Mouse (Mus musculus) MEL (cell line): ENCODE results near the gene Rcor1. TPM values are rescaled to one million over a fixed set of nuclear protein-coding genes. Genes with fewer than 3 reads are reported as not detected.

ENCODE experiments used
- DNase-seq: peaks from one replicate; pipeline ENCODE4 v3.0.0; 2011; ENCODE audit warnings: low read depth, low spot score
- H3K27ac ChIP-seq: 2 replicates; pipeline ENCODE4 v1.5.1; 2012; ENCODE audit warnings: low read depth, mild to moderate bottlenecking, control low read depth, low read length, moderate library complexity; ENCODE audit not compliant: control insufficient read depth
- H3K27me3 ChIP-seq, 2 experiments: fragments of 150-350 bp in 1 of 2; sonication (generic) in 1 of 2; 2 replicates each; pipeline ENCODE4 v1.6.1; 2012; ENCODE audit warnings: low read length in 2 of 2, mild to moderate bottlenecking in 2 of 2, improper control_type of control experiment in 1 of 2, moderate library complexity in 1 of 2; ENCODE audit not compliant: insufficient read depth in 2 of 2, control insufficient read depth in 1 of 2
- H3K36me3 ChIP-seq, 2 experiments: 2 replicates each; pipeline ENCODE4 v1.6.1; 2012 to 2014; ENCODE audit warnings: low read length in 2 of 2, improper control_type of control experiment in 1 of 2, inconsistent platforms in 1 of 2, mild to moderate bottlenecking in 1 of 2; ENCODE audit not compliant: insufficient read depth in 2 of 2, control insufficient read depth in 1 of 2
- H3K4me1 ChIP-seq, 2 experiments: fragments of 150-350 bp in 1 of 2; sonication (generic) in 1 of 2; 2 replicates each; pipeline ENCODE4 v1.6.1; 2012; ENCODE audit warnings: low read length in 2 of 2, improper control_type of control experiment in 1 of 2, mild to moderate bottlenecking in 1 of 2; ENCODE audit not compliant: insufficient read depth in 2 of 2, control insufficient read depth in 1 of 2
- H3K4me3 ChIP-seq, 2 experiments: fragments of 150-350 bp in 1 of 2; sonication (generic) in 1 of 2; 2 replicates each; pipeline ENCODE4 v1.5.1; 2012; ENCODE audit warnings: low read depth in 2 of 2, low read length in 2 of 2, mild to moderate bottlenecking in 2 of 2, moderate library complexity in 2 of 2, control low read depth in 1 of 2, improper control_type of control experiment in 1 of 2; ENCODE audit not compliant: control insufficient read depth in 1 of 2, insufficient read depth in 1 of 2
- H3K79me2 ChIP-seq: 2 replicates; pipeline ENCODE4 v1.6.1; 2012; ENCODE audit warnings: mild to moderate bottlenecking, low read length, moderate library complexity; ENCODE audit not compliant: control insufficient read depth, poor library complexity, insufficient read depth
- H3K9ac ChIP-seq: 2 replicates; pipeline ENCODE4 v1.6.1; 2012; ENCODE audit warnings: low read depth, mild to moderate bottlenecking, control low read depth, low read length, moderate library complexity; ENCODE audit not compliant: control insufficient read depth, poor library complexity, severe bottlenecking
- H3K9me3 ChIP-seq: fragments of 150-350 bp; sonication (generic); replicated peaks from 2 replicates; pipeline ENCODE4 v1.6.1; 2012; ENCODE audit warnings: mild to moderate bottlenecking, low read length, improper control_type of control experiment, moderate library complexity; ENCODE audit not compliant: insufficient read depth
- CHD1 ChIP-seq: IDR thresholded peaks from 2 replicates; pipeline ENCODE4 v1.6.1; 2012; ENCODE audit warnings: low read depth, mild to moderate bottlenecking, inconsistent platforms, low read length, improper control_type of control experiment
- CHD2 ChIP-seq: IDR thresholded peaks from 2 replicates; pipeline ENCODE4 v1.6.1; 2011; ENCODE audit warnings: low read length, improper control_type of control experiment
- CTCF ChIP-seq, 3 experiments: IDR thresholded peaks in 2 of 3; conservative IDR thresholded peaks in 1 of 3; 2 replicates each; pipeline ENCODE4 v1.5.1; 2011 to 2012; ENCODE audit warnings: low read length in 3 of 3, low read depth in 2 of 3, mild to moderate bottlenecking in 2 of 3, improper control_type of control experiment in 1 of 3, inconsistent platforms in 1 of 3, mixed read lengths in 1 of 3, moderate library complexity in 1 of 3; ENCODE audit not compliant: control insufficient read depth in 1 of 3, insufficient read depth in 1 of 3, poor library complexity in 1 of 3, severe bottlenecking in 1 of 3
- E2F4 ChIP-seq: IDR thresholded peaks from 2 replicates; pipeline ENCODE4 v1.6.1; 2011; ENCODE audit warnings: low read depth, low read length, improper control_type of control experiment, borderline replicate concordance
- ELF1 ChIP-seq: IDR thresholded peaks from 2 replicates; pipeline ENCODE4 v1.6.1; 2014; ENCODE audit warnings: low read depth, mild to moderate bottlenecking, inconsistent platforms, low read length, improper control_type of control experiment, moderate library complexity
- ETS1 ChIP-seq: IDR thresholded peaks from 2 replicates; pipeline ENCODE4 v1.6.1; 2012; ENCODE audit warnings: low read depth, mild to moderate bottlenecking, inconsistent platforms, low read length, improper control_type of control experiment, moderate library complexity
- KAT2A ChIP-seq: conservative IDR thresholded peaks from 2 replicates; pipeline ENCODE4 v1.6.1; 2012; ENCODE audit warnings: low read depth, low read length, improper control_type of control experiment, inconsistent platforms
- MAFK ChIP-seq: IDR thresholded peaks from 2 replicates; pipeline ENCODE4 v1.6.1; 2011; ENCODE audit warnings: low read depth, mild to moderate bottlenecking, low read length, improper control_type of control experiment, borderline replicate concordance
- MEF2A ChIP-seq: IDR thresholded peaks from 2 replicates; pipeline ENCODE4 v1.6.1; 2014; ENCODE audit warnings: low read depth, mild to moderate bottlenecking, inconsistent platforms, low read length, improper control_type of control experiment; ENCODE audit not compliant: poor library complexity, insufficient replicate concordance, severe bottlenecking; ENCODE audit errors: extremely low read depth
- MYC ChIP-seq: IDR thresholded peaks from 2 replicates; pipeline ENCODE4 v1.6.1; 2011; ENCODE audit warnings: low read depth, mild to moderate bottlenecking, low read length, improper control_type of control experiment, moderate library complexity
- NELFE ChIP-seq: IDR thresholded peaks from 2 replicates; pipeline ENCODE4 v1.6.1; 2011; ENCODE audit warnings: low read depth, low read length, improper control_type of control experiment
- POLR2A ChIP-seq, 2 experiments: IDR thresholded peaks; 2 replicates each; pipeline ENCODE4 v1.6.1; 2011 to 2012; ENCODE audit warnings: low read length in 2 of 2, mild to moderate bottlenecking in 2 of 2, control low read depth in 1 of 2, improper control_type of control experiment in 1 of 2, low read depth in 1 of 2, moderate library complexity in 1 of 2; ENCODE audit not compliant: control insufficient read depth in 1 of 2, insufficient read depth in 1 of 2, poor library complexity in 1 of 2
- POLR2AphosphoS2 ChIP-seq: IDR thresholded peaks from 2 replicates; pipeline ENCODE4 v1.6.1; 2011; ENCODE audit warnings: low read length, improper control_type of control experiment
- RCOR1 ChIP-seq: IDR thresholded peaks from 2 replicates; pipeline ENCODE4 v1.6.1; 2012; ENCODE audit warnings: low read depth, mild to moderate bottlenecking, inconsistent platforms, low read length, improper control_type of control experiment
- SIN3A ChIP-seq: IDR thresholded peaks from 2 replicates; pipeline ENCODE4 v1.6.1; 2012; ENCODE audit warnings: low read length, improper control_type of control experiment, inconsistent platforms
- ZC3H11A ChIP-seq: IDR thresholded peaks from 2 replicates; pipeline ENCODE4 v1.6.1; 2012; ENCODE audit warnings: low read depth, mild to moderate bottlenecking, inconsistent platforms, low read length, improper control_type of control experiment
- polyA plus RNA-seq, 2 experiments: library from polyadenylated mRNA; stranded (reverse) in 1 of 2; unstranded in 1 of 2; fragments of >175 nt in 1 of 2; fragments of >200 nt in 1 of 2; gene quantifications; 2 replicates each; pipeline versions ENCODE4 v1.2.1 to v1.2.4; 2012; ENCODE audit warnings: low replicate concordance in 2 of 2, low read depth in 1 of 2; ENCODE audit not compliant: insufficient read length in 2 of 2, insufficient read depth in 1 of 2, missing spikeins in 1 of 2
- total RNA-seq: library from RNA; depleted of rRNA; stranded (reverse); fragments of 300-350 nt; gene quantifications from 2 replicates; pipeline ENCODE4 v1.2.3, GENCODE M21; 2012

Gene Rcor1
- total and polyA plus RNA-seq, 3 experiments: 23.1 to 44.3 (median 37.1) TPM

- Histone ChIP-seq H3K27ac (no peak overlapping the region), H3K4me1 (peaks cover 2 to 11% of the 10 kb centered on the region in 2 experiments; a peak in 2 of 4 replicates), H3K9ac (no peak overlapping the region), H3K79me2 (no peaks in the 10 kb centered on the region; the same call in 1 of the 2 replicates), H3K4me3 (no peak overlapping the region), H3K9me3 (no peaks in the 10 kb centered on the region), H3K27me3 (no peaks in the 10 kb centered on the region; a peak in 1 of 4 replicates), H3K36me3 (peaks cover 0 to 5% of the 10 kb centered on the region in 2 experiments; a peak in 1 of 4 replicates)
- DNase-seq: no peak
- no peak for TF ChIP-seq MEF2A
- TF ChIP-seq MAFK: no peak
- no peak for TF ChIP-seq CTCF (IDR thresholded peaks at IDR 0.05 in 2 of 3, conservative IDR thresholded peaks at IDR 0.05 in 1 of 3; ENCODE audit: control insufficient read depth in 1 of 3, insufficient read depth in 1 of 3, low read depth in 2 of 3, low read length in 3 of 3, poor library complexity in 1 of 3, severe bottlenecking in 1 of 3)
- TF ChIP-seq KAT2A: no peak
- TF ChIP-seq CHD1: no peak
- TF ChIP-seq POLR2AphosphoS2: no peak
- TF ChIP-seq POLR2A (IDR thresholded peaks at IDR 0.05; ENCODE audit: control insufficient read depth in 1 of 2, insufficient read depth in 1 of 2, low read depth in 1 of 2, low read length in 2 of 2, poor library complexity in 1 of 2): no peak
- TF ChIP-seq E2F4: no peak
- no peak for TF ChIP-seq RCOR1
- no peak for TF ChIP-seq ZC3H11A
- no peak for TF ChIP-seq SIN3A
Observed at GRCm38 (mm10) chr12:111154641-111155040, 115.5 kb downstream of the Rcor1 start.

- Histone ChIP-seq H3K9ac (no peak overlapping the region), H3K27me3 (no peaks in the 10 kb centered on the region; a peak in 1 of 4 replicates), H3K4me3 (no peak overlapping the region), H3K27ac (no peak overlapping the region), H3K36me3 (peaks cover 0 to 5% of the 10 kb centered on the region in 2 experiments; a peak in 1 of 4 replicates), H3K4me1 (peaks cover 2 to 16% of the 10 kb centered on the region in 2 experiments; a peak in 3 of 4 replicates), H3K79me2 (peaks cover 3% of the 10 kb centered on the region; the same call in 1 of the 2 replicates), H3K9me3 (no peaks in the 10 kb centered on the region)
- no peak for TF ChIP-seq CTCF (IDR thresholded peaks at IDR 0.05 in 2 of 3, conservative IDR thresholded peaks at IDR 0.05 in 1 of 3; ENCODE audit: control insufficient read depth in 1 of 3, insufficient read depth in 1 of 3, low read depth in 2 of 3, low read length in 3 of 3, poor library complexity in 1 of 3, severe bottlenecking in 1 of 3)
- TF ChIP-seq POLR2A (IDR thresholded peaks at IDR 0.05; ENCODE audit: control insufficient read depth in 1 of 2, insufficient read depth in 1 of 2, low read depth in 1 of 2, low read length in 2 of 2, poor library complexity in 1 of 2): no peak
- no peak for TF ChIP-seq MYC
- TF ChIP-seq KAT2A: no peak
- TF ChIP-seq POLR2AphosphoS2: no peak
- no peak for TF ChIP-seq NELFE
- TF ChIP-seq ETS1: no peak
- no peak for TF ChIP-seq ELF1
- TF ChIP-seq MEF2A: no peak
- TF ChIP-seq CHD2: no peak
- DNase-seq: no peak
Observed at GRCm38 (mm10) chr12:111155756-111156155, 116.6 kb downstream of the Rcor1 start.
